Mouse (Mus musculus): Measurements from ENCODE around the gene Rere. TPM values are rescaled to one million over a fixed set of nuclear protein-coding genes. Genes with fewer than 3 reads are reported as not detected.

Rere gene
- total and polyA plus RNA-seq, 3 experiments = 4.1 to 31.8 TPM; not detected in 1

DNA sequence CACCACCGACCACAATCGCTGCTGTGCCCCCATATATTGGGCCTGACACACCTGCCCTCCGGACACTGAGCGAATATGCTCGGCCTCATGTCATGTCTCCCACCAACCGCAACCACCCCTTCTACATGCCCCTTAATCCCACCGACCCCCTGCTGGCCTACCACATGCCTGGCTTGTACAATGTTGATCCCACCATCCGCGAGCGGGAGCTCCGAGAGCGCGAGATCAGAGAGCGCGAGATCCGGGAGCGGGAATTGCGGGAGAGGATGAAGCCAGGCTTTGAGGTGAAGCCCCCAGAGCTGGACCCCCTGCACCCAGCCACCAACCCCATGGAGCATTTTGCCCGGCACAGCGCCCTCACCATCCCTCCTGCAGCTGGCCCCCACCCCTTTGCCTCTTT, 335.4 kb downstream of the Rere start:
- TF ChIP-seq JUND (IDR thresholded peaks at IDR 0.05; ENCODE audit: low read depth, low read length) (no peak), KAT2A (conservative IDR thresholded peaks at IDR 0.05; ENCODE audit: low read depth, low read length) (no peak), MAFK (IDR thresholded peaks at IDR 0.05; ENCODE audit: borderline replicate concordance, low read depth, low read length) (no peak), SIN3A (IDR thresholded peaks at IDR 0.05; ENCODE audit: low read length) (no peak), MEF2A (IDR thresholded peaks at IDR 0.05; ENCODE audit: extremely low read depth, insufficient replicate concordance, low read depth, low read length, poor library complexity, severe bottlenecking) (no peak), CHD1 (IDR thresholded peaks at IDR 0.05; ENCODE audit: low read depth, low read length) (no peak), MXI1 (IDR thresholded peaks at IDR 0.05; ENCODE audit: low read depth, low read length) (no peak), HCFC1 (IDR thresholded peaks at IDR 0.05; ENCODE audit: low read depth, low read length) (no peak), POLR2AphosphoS2 (IDR thresholded peaks at IDR 0.05; ENCODE audit: low read length) (no peak), USF1 (IDR thresholded peaks at IDR 0.05; ENCODE audit: low read depth, low read length) (no peak), POLR2A (IDR thresholded peaks at IDR 0.05; ENCODE audit: control insufficient read depth in 1 of 2, insufficient read depth in 1 of 2, low read depth in 1 of 2, low read length in 2 of 2, poor library complexity in 1 of 2) (no peak), UBTF (IDR thresholded peaks at IDR 0.05; ENCODE audit: borderline replicate concordance, insufficient read depth, low read depth, low read length) (no peak), ZMIZ1 (IDR thresholded peaks at IDR 0.05; ENCODE audit: low read depth, low read length) (no peak), GATA1 (IDR thresholded peaks at IDR 0.05; ENCODE audit: low read depth, low read length) (no peak), TAL1 (IDR thresholded peaks at IDR 0.05; ENCODE audit: low read length) (no peak), USF2 (IDR thresholded peaks at IDR 0.05; ENCODE audit: borderline replicate concordance in 1 of 2, insufficient read depth in 1 of 2, low read depth in 1 of 2, low read length in 2 of 2) (no peak)
- H3K79me2 ChIP-seq (ENCODE audit: control insufficient read depth, insufficient read depth, low read length, poor library complexity) = no peaks in the 10 kb centered on the region
- no peak for DNase-seq (ENCODE audit: low read depth, low spot score)
- H3K9me3 ChIP-seq (replicated peaks; ENCODE audit: insufficient read depth, low read length) = no peaks in the 10 kb centered on the region
- H3K36me3 ChIP-seq (ENCODE audit: control insufficient read depth in 1 of 2, insufficient read depth in 2 of 2, low read length in 2 of 2) = no peaks in the 10 kb centered on the region; a peak in 1 of 4 replicates
- no peaks in the 10 kb centered on the region for H3K27me3 ChIP-seq (ENCODE audit: control insufficient read depth in 1 of 2, insufficient read depth in 2 of 2, low read length in 2 of 2)
- H3K4me1 ChIP-seq (ENCODE audit: control insufficient read depth in 1 of 2, insufficient read depth in 2 of 2, low read length in 2 of 2) = no peaks in the 10 kb centered on the region
- no peak overlapping the region for H3K9ac ChIP-seq (ENCODE audit: control insufficient read depth, low read depth, low read length, poor library complexity, severe bottlenecking)
- no peak overlapping the region for H3K27ac ChIP-seq (ENCODE audit: control insufficient read depth, low read depth, low read length)
- H3K4me3 ChIP-seq (ENCODE audit: control insufficient read depth in 1 of 2, insufficient read depth in 1 of 2, low read depth in 2 of 2, low read length in 2 of 2) = no peak overlapping the region

DNA sequence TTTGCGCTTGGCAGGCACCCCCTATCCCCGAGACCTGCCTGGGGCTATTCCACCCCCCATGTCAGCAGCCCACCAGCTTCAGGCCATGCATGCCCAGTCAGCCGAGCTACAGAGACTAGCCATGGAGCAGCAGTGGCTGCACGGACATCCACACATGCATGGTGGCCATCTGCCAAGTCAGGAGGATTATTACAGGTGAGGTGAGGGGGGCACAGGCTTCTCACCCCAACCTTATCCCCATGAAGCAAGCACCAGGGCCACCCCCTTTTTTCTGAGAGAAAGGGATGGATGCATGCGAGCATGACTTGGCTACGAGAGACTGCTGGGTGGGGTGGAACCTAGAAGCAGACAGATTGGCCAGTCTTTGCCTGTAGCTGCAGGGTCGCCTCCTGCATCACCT, 337.6 kb downstream of the Rere start:
- no peaks in the 10 kb centered on the region for H3K79me2 ChIP-seq (ENCODE audit: control insufficient read depth, insufficient read depth, low read length, poor library complexity)
- H3K4me3 ChIP-seq (ENCODE audit: control insufficient read depth in 1 of 2, insufficient read depth in 1 of 2, low read depth in 2 of 2, low read length in 2 of 2) = no peak overlapping the region
- H3K27me3 ChIP-seq (ENCODE audit: control insufficient read depth in 1 of 2, insufficient read depth in 2 of 2, low read length in 2 of 2) = no peaks in the 10 kb centered on the region
- H3K27ac ChIP-seq (ENCODE audit: control insufficient read depth, low read depth, low read length) = no peak overlapping the region
- H3K9ac ChIP-seq (ENCODE audit: control insufficient read depth, low read depth, low read length, poor library complexity, severe bottlenecking) = no peak overlapping the region
- no peaks in the 10 kb centered on the region for H3K9me3 ChIP-seq (replicated peaks; ENCODE audit: insufficient read depth, low read length)
- no peaks in the 10 kb centered on the region for H3K4me1 ChIP-seq (ENCODE audit: control insufficient read depth in 1 of 2, insufficient read depth in 2 of 2, low read length in 2 of 2)
- TF ChIP-seq NELFE (IDR thresholded peaks at IDR 0.05; ENCODE audit: low read depth, low read length) = no peak
- TF ChIP-seq MAX (IDR thresholded peaks at IDR 0.05; ENCODE audit: low read length) = no peak
- TF ChIP-seq TBP (IDR thresholded peaks at IDR 0.05; ENCODE audit: low read depth, low read length) = no peak
- no peak for TF ChIP-seq USF1 (IDR thresholded peaks at IDR 0.05; ENCODE audit: low read depth, low read length)
- no peak for TF ChIP-seq POLR2A (IDR thresholded peaks at IDR 0.05; ENCODE audit: control insufficient read depth in 1 of 2, insufficient read depth in 1 of 2, low read depth in 1 of 2, low read length in 2 of 2, poor library complexity in 1 of 2)
- TF ChIP-seq MAFK (IDR thresholded peaks at IDR 0.05; ENCODE audit: borderline replicate concordance, low read depth, low read length) = no peak
- no peak for TF ChIP-seq ZNF384 (IDR thresholded peaks at IDR 0.05; ENCODE audit: low read depth, low read length)
- no peak for TF ChIP-seq GATA1 (IDR thresholded peaks at IDR 0.05; ENCODE audit: low read depth, low read length)
- no peak for TF ChIP-seq ZC3H11A (IDR thresholded peaks at IDR 0.05; ENCODE audit: low read depth, low read length)
- no peak for TF ChIP-seq RCOR1 (IDR thresholded peaks at IDR 0.05; ENCODE audit: low read depth, low read length)
- TF ChIP-seq ZMIZ1 (IDR thresholded peaks at IDR 0.05; ENCODE audit: low read depth, low read length) = no peak
- TF ChIP-seq KAT2A (conservative IDR thresholded peaks at IDR 0.05; ENCODE audit: low read depth, low read length) = no peak
- TF ChIP-seq MYC (IDR thresholded peaks at IDR 0.05; ENCODE audit: low read depth, low read length) = no peak
- TF ChIP-seq RAD21 (IDR thresholded peaks at IDR 0.05; ENCODE audit: low read depth, low read length) = no peak
- TF ChIP-seq SIN3A (IDR thresholded peaks at IDR 0.05; ENCODE audit: low read length) = no peak
- no peak for TF ChIP-seq ZKSCAN1 (IDR thresholded peaks at IDR 0.05; ENCODE audit: low read depth, low read length)
- no peak for TF ChIP-seq HCFC1 (IDR thresholded peaks at IDR 0.05; ENCODE audit: low read depth, low read length)
- TF ChIP-seq GABPA (IDR thresholded peaks at IDR 0.05; ENCODE audit: low read depth, low read length) = no peak
- TF ChIP-seq JUND (IDR thresholded peaks at IDR 0.05; ENCODE audit: low read depth, low read length) = no peak
- no peaks in the 10 kb centered on the region; a peak in 1 of 4 replicates for H3K36me3 ChIP-seq (ENCODE audit: control insufficient read depth in 1 of 2, insufficient read depth in 2 of 2, low read length in 2 of 2)
- no peak for DNase-seq (ENCODE audit: low read depth, low spot score)

All from MEL (cell line).